Mouse (Mus musculus): ENCODE measurements at regions not wholly inside any gene's neighbourhood (a gene's known extent, or its start where the extent isn't known, plus 50 kb on each side); places are given as distances from the start of the nearest gene placed in this dataset.

DNA sequence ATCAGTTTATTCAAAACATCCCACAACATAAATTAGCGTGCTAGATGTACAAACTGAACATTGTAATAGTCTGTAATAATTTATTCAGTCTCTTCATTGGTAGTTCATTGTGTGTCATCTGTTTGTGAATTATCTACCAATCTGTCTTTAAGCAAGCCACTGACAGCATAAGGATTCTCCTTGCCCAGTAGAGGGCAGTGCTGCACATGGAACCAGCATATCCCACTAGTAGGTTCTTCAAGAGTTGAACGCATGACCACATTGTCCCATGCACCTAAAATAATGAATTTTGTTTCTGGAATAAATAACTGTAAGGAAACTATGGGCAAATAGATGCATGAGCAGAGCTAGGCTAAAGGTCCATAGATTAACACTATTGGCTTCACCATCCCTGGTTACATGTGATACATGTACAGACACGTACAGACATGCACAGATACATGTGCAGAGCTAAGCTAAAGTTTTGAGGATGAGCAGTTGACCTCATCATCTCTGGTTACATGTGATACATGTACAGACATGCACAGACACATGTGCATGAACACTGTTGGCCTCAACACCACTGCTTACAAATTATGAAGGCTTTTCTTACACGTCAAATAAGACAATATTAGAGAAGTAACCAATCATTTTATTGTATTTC is 143.0 kb upstream of the Ctnnd2 start:
- peak; percentile 71 to 87 for DNase-seq

DNA sequence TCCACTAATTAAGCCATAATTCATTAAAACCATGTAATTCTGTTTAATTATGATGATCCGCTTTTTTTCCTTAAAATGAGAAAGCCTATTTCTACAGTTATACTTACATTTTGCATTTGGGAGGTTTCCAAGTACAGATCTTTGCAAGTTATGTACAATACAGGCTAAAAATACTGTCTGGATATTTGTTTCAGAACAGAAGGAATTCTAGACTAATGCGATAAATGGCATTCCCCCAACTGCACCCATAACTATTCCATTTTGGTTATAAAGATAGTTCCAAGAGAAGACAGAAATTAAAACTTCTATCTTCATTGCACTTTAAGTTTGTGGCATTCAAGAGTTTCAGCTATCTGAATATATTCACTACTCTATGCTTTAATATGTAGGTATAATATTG is 137.0 kb upstream of the Ctnnd2 start:
- DNase-seq: no peak

DNA sequence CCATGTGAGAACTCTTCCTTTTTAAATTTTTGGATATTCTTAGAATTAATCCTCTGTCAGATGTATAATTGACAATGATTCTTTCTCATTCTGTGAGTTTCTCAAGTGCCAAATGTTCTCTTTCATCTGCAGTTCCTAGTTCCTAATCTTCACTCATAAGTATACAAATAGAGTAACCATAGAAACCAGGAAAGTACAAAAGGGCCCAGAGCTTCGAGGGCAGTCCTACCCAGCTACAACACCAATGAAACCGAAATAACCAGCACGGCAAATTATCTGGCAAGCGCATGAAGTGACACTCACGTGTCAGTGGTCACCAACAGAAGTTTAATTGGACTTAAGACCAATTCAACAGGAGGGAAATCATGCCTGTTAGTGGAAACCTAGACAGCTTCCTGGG is 121.5 kb upstream of the Ctnnd2 start:
- no peak for DNase-seq

DNA sequence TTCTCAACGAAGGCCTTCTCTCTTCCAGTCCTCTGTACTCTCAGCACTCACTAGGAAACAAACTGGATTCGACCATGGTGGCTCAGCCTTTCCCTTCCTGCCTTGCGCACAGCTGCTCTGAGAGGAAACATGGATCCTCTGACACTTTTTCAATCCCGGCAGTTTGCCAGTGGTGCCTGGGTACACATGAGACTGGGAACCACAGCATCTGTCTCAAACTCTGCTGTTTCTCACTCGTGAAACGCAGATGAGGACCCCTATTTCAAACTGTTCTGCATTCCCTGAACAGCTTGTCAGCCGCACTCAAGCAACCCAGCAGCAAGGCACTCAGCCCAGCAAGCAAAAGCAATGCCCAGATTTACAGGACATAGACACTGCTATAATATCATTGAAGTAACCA is 112.6 kb upstream of the Ctnnd2 start:
- DNase-seq: no peak

DNA sequence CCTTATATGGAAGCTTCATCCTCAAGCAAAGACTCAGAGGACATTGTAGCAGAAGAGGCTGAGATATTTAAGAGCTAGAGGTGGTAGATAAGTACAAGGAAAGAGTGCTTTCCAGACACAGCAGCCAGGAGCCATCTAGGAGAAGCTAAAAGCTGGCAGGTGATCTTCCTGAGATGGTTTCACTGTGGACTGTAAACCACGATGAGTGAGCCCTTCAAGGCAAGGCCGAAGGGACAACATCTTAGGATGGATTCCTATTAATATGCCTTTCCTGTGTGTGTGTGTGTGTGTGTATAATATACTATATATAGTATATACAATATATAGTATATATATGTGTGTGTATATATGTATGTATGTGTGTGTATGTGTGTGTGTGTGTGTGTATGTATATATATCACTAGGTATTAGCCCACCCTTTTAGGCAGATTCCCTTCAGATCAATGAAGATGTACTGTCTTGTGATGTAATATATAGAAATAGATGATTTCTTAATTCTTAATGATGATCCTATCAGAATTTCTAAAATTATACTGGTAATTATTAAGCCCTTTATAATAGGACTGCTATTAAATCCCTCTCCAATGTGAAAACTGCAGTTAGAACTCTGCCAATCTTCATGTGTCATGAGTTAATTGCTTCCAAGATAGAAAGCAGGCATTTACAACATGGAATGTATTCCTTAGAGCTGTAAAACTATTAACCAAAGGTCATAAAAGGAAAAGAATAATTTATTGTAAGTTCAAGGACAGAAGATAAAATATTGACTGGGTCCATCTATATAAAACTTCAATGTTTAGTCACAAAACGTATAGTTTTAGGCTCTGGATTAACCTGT is 111.7 kb upstream of the Ctnnd2 start:
- DNase-seq: no peak

DNA sequence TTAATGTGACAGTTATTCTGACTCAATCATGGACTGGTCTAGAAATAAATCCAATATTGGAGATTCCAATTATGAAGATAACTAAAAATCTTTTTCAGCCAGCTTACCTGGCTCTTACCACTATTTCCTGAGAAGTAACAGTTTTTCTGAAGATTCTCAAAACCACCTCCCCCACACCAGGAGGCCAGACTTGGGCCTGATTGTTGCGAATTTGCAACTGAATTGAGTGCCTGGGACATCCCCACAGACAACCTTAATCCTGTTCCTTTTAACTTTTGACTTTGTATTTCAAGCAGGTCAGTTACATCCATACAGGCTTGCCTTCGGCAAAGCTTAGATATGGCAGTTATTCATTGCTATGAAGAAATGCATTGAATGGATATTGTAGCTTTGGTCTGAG is 100.7 kb upstream of the Ctnnd2 start:
- DNase-seq: no peak

DNA sequence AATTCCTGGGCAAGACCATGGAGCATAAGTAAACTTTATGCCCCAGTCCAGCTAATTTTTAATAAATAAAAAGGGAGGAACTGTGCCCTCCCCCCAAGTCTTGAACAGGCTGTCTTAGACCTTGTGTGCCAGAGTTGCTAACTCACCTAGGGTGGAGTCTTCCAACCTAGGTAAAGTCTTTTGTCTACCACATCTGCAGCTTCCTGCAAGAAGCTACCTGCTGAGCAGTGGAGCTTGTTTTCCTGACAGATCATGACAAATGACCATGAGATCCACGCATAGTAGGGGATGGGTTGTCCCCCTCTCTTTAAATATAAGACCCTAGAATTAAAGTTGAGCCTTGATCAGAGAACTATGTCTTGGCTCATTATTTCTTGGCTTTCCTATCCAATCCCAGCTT is 100.1 kb upstream of the Ctnnd2 start:
- DNase-seq: no peak

DNA sequence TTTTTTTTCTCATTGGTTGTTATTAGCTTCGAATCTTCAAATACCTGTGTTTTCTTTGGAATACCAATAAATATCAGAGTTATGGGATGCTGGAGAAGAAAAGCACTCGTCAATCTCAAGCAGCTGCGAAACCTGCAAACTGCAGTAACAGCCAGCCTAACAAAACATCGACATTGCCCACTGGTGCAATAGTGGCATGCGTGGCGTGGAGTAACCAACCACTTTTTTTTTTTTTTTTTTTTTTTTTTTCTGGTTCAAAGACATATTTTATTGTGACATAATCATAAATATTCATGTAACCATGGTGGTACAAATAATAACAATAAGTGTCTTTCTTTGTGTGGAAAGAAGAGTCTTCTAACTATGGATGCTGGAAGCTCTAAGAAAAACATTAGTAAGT is 85.3 kb upstream of the Ctnnd2 start:
- no peak for DNase-seq

DNA sequence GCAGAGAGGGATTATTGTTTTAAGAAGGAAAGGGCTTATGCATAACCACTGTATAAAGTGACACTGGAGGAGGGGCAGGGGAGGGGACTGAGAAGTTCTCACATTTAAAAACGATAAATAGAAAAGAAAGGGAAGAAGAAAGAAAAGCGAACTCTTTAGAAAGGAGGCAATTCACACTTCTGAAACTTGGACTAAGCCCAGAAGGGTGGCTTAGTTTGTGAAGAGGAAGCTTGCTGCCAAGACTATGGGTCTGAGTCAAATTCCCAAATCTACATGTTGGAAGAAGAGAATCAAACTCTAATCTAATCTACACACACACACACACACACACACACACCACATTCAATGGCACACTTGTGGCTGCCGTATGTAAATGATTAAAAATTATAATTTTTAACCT is 50.3 kb upstream of the Ctnnd2 start:
- DNase-seq: no peak
